Mouse (Mus musculus): ENCODE measurements around the gene Csnk1g2. TPM values are rescaled to one million over a fixed set of nuclear protein-coding genes. Genes with fewer than 3 reads are reported as not detected.
"Not testable (repeated sequence)": the region's sequence is repeated elsewhere in the genome, so short reads cannot be mapped to it uniquely, and the experiment has no call there.

Gene Csnk1g2
- total RNA-seq, 2 experiments from 2014 or later = 121 to 141 TPM

DNA sequence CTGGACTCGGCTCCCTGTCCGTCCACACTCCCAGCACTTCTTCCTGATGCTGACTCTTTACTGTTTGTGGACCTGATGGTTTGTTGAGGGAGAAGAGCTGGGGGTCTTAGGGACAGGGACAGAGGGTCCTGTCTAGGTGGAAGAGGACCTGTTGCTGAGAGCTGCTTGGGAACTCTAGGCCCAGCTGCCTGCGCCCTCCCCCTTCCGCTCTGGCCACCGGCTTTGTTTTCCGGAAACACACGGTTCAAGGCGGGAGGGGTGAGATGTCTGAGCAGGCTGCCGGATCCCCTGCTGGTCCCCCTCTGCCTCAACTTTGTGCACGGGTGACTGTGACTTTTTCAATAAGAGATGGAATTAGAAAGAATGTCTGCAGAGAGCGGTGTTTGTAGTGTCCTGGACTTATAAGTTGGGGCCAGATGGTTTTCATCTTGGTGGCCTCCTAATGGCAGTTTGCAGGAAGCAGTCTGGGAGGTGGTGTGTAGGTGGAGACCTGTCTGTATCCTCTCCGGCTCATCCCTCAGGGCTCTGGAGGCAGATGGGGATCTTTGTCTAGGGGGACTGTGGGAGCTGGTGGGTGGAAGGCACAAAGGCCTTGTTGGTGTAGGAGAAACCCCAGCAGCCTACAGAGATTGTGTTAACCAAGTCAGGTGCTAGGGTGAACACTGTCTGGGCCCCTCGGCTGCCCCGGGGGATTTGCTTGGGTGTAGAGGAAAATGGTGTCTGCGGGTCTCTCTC lies 986 bp downstream of the Csnk1g2 start:
- DNase-seq = peak; percentile 47

DNA sequence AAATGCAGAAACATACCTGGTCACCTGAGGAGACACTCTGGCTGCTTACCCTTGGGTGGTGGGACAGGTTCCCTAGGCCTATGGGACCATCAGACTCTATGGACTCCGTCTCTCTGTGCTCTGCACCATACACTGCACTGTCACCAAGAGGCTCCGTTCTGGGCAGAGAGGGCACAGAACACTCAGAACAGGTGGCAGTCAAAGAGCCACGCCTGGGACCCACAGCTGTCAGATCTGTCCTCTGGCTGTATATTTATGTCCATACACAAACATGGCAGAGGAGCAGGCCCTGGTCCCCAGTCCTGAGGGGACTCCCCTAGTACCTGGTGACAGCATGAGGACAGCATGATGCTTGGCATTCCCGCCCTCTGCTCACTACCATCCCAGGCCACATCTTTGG lies 3.1 kb downstream of the Csnk1g2 start:
- DNase-seq = no peak

DNA sequence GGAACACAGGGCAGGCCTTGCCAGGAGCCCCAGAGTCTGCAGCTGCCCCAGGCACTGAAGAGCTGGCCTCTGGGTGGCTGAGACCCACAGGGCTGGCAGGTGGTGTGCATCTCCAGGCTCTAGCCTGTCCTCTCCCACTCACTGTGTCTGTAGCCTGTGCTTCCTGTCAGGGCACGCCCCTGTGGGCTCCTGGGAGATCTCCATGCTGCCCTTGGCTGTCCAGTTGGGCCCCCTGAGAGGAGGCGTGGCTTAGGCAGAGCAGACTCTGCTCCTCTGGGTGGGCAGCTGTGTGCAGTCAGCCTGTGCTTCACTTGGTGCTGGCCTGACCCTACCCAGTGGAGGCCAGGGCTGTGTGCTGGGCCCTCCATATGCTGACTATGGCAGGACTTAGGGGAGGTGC lies 5.0 kb downstream of the Csnk1g2 start:
- peak; percentile 47 for DNase-seq

DNA sequence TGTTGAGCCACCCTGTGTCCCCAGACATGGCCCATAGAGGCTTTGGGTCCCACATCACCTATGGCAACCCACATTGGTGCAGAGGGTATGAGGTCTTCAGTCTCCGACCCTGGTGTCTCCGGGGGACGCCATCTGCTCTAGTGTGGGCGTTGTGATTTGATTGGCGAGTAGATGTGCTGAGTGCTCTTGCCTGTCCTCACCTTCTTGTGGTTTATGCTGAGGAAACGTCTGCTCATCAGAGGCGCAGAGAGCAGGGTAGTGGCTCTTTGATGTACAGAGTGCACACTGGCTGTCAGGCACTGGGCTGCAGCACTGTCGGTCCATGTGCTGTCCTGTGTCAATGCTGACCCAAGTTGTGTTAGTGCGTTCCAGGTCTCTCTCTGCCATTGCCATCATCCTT lies 6.3 kb downstream of the Csnk1g2 start:
- no peak for DNase-seq

DNA sequence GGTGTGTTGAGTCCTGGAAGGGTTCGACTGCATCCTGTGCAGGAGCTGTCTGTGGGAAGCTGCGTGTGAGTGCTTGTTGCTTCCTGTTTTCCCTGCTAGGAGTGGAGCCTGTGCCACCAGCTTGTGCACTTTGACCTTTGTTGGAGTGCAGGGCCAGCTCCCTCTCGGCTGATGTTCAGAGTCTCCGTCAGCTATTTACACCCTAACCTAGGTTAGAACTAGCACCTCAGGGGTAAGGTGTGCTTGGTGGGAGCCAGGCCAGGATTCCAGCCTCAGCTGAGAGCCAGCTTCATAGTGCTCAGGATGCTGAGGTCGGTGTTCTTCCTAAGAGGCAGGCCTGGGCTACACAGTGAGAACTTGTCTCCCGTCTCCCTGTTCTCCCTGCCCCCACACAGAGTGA lies 12.7 kb downstream of the Csnk1g2 start:
- DNase-seq = no peak

DNA sequence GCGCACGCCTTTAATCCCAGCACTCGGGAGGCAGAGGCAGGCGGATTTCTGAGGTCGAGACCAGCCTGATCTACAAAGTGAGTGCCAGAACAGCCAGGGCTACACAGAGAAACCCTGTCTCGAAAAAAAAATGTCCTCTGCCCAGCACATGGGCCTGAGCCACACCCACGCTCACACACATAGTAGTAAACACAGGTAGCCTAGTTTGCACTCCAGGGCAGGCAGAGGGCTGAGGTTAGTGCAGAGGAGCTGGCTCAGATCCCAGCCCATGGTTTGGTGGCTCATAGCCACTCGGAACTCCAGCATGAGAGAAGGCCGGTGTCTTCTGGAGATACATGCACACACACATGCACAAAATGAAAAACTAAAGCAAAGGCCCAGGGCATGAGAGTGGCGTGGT lies 24.3 kb downstream of the Csnk1g2 start:
- DNase-seq = no peak

DNA sequence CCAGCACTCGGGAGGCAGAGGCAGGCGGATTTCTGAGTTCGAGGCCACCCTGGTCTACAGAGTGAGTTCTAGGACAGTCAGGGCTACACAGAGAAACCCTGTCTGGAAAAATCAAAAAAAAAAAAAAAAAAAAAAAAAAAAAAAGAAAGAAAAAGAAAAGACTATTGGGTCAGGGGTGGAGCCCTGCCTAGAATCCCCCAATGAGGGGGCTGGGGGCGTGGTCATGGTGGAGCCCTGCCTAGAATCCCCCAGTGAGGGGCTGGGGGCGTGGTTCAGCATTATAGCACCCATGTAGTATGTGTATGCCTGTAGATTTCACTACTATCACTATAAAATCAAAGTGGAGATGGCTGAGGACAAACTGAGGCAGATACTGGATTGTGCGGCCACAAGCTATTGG lies 27.3 kb downstream of the Csnk1g2 start:
- DNase-seq = not testable (repeated sequence)

DNA sequence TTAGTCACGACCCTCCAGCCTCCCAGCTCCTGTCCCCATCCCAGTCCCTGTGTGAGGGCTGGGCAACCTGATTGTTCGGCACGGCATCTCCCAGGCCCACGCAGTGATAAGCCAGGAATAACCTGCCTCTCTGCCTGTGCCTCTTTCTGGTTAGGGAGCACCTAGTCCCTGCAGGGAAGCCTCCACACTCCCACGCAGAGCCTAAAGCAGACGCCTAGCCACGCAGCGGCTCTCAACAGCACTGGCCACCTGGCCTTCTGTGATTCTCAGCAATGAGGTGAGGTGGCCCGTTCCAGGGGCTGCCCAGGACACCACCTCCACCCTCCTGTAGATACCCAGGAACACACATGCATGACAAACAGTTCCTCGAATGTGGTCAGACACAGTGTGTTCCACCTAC lies 27.8 kb downstream of the Csnk1g2 start:
- no peak for DNase-seq

DNA sequence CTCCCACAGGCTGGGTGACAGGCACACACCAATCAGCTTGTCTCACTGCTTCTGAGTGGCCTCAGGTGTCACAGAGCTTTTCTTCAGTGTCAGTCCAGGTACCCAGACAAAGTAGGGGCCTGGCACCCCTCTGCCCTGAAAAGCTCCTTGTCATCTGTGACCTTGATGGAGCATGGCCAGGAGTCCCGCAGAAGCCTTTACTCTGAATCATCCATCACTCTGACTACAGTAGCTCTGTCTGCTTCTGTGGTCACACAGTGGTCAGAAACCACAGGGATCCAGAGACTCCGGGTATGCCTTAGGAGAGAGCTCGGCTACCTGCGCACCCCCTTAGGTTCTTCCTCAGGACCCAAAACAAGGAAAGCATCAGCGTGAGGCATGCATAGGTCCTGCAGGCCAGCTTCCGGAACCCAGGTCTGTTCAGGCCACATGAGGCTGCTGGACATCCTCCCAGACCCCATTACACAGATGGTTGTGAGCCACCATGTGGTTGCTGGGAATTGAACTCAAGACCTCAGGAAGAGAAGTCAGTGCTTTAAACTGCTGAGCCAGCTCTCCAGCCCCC lies 30.6 kb downstream of the Csnk1g2 start:
- no peak for DNase-seq

DNA sequence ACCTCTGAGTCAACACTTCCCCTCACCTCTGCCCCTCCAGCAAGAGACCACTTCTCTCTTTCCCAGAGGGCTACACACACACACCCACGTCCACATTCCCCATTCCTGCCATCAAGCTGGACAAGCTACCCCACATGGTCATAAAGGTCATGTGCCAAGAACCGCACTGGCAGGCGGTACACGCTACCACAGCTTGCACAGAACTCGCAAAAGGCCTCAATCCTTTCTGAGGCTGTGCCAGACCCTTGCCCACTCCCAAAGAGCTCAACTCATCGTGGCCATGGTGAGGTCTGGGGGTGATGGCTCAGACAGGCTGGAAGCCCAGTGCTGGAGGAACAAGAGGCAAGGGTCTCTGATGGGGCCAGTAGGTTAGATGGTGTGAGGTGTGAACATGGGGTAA lies 32.2 kb downstream of the Csnk1g2 start:
- no peak for DNase-seq

DNA sequence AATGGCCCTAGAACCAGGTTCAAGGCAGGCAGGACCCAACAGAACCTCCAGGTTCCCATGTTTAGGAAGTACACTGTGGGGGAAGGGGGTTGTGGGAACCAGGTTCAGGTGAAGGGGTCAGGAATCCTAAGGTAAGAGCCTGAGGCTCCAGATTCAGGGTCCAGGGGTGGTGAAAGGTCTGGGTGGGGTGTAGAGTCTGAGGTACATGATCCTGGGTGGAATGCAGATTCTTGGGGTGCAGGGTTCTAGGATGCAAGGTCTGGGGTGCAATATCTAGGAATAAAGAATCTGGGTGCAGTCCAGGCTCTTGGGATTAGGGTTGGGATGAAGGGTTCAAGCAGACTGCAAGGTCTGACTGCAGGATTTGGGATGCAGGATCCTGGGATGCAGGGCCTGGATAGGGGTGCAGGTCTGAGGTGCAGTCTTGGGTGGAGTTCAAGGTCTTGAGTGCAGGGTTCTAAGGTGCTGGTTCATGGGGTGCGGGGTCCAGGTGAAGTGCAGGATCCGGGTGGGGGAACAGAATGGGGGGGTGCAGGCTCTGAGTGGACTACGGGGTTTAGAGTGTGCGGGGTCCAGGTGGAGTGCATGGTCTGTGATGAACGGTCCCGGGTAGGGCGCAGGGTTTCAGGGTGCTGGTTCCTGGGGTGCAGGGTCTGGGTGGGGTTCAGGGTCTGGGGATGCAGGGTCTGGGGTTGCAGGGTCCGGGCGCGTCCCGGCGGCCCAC lies 32.9 kb downstream of the Csnk1g2 start:
- no peak for DNase-seq

DNA sequence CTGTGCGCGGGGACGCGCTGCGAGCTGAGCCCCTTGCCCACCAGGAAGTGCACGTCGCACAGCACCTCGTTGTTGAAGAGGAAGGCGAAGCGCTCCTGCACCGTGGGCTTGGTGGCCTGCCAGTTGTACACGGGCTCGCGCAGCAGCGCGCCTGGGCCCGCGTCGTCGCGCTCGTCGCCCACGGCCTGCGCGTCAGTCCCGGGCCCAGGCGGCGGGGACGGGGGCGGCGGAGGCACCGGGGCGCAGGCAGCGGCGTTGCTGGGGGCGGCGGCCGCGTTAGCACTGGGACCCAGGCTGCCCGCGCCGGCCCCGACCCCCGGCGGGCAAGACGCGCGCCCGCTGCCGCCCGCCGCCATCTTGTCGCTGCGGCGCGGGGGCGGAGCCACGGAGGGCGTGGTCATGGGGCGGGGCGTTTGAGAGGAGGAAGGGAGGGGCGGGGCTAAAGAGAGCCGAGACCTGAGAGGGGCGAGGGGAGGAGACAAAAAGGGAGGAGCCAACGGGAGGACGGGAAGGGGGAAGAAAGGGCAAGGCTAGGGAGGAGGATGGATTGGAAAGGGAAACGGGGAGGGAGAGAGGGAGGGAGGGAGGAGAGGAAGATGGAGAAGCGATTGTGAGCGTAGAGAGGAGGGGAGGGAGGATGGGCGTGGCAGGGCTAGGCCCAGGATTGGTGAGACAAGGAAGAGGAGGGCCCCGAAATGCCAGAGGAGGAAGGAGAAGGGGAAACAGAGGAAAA lies 33.7 kb downstream of the Csnk1g2 start:
- DNase-seq = peak; percentile 99

DNA sequence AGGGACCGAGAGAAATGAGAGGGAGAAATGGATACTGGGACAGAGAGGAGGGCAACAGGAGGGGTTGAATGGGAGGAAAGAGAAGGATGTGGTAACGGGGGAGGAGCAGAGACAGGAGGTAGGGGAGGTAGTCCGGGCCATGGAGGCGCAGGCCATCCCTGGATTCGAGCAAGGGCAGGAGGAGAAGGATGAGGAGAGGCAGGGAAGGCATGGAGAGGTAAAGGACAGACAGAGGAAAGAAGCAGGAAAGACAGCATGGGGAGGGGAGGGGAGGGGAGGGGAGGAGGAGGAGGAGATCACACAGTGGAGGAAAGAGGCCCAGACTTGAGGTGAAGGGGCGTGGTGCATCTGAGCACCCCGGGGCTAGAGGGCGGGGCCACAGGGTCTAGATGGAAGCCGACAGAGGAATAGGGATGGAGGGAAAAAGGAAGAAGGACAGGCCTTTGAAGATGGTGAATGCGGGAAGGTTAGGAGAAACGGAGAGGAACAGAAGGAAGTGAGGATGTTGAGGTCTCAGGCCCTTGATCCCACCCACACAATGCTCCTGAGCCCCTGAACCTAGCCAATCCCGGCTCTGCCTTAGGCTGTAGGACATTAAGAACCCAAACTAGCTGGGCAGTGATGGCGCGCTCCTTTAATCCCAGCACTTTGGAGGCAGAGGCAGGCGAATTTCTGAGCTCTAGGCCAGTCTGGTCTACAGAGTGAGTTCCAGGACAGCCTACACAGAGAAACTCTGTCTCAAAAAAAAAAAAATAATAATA lies 34.4 kb downstream of the Csnk1g2 start, which contains the start of gene Btbd2:
Gene Btbd2 (minus strand): TSS at position 209 of the 761 bp plus-strand sequence.
- DNase-seq = no peak

DNA sequence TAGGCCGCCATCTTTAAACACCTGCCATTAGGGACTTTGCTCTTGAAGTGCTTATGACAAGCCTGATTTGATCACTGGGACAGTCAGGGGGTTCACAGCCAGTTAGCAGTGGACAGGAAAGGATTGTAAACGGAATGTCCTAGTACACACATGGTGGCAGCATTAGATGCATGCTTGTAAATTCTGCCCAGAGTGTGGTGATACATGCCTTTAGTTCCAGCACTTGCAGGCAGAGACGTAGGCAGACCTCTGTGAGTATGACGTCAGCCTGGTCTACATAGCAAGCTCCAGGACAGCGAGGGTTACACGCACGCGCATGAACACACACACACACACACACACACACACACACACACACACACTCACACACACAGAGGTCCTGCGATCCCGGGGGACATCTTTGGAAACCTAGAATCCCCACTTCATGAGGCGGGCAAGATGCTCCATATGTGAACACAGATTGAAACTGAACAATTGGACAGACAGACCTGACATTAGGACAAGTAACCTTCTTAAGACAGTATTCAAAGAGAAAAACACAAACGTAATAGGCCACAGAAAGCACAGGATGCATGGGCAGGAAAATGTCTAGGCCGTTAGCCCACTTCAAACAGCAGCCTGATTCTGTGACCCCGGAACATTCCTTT lies 35.7 kb downstream of the Csnk1g2 start:
- no peak for DNase-seq

DNA sequence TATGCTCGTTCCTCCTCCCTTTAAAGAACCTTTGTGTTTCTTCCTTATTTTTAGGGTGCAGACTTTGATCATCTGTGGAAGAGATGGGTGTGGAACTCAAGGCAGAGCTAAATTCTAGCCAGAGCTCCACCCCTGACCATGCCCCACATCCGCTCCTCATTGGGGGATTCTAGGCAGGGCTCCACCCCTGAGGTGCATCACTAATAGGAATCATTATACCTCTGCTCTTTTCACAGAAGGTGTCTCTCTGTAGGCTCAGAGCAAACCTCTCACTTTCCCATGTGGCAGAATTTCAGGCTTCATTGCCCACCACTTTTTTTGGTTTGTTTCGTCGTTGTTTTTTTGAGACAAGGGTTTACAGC lies 36.2 kb downstream of the Csnk1g2 start:
- no peak for DNase-seq

DNA sequence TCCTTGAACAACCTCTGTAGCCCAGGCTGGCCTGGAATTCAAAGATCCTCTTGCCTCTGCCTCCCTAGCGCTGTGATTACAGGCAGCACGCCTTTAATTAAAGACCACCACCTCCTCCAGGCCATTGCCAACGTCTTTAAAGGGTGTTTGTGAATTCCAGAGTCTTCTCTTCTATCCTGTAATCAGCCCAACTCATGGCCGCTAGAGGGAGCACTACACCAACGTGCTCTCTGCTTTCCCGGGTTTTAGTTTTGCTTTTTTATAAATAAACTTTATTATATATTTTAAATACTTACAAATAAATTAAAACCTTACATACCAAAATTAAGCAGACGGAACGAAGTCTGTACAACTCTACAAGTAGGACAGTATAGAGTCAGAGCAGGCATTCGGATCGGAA lies 36.6 kb downstream of the Csnk1g2 start:
- peak; percentile 83 for DNase-seq

DNA sequence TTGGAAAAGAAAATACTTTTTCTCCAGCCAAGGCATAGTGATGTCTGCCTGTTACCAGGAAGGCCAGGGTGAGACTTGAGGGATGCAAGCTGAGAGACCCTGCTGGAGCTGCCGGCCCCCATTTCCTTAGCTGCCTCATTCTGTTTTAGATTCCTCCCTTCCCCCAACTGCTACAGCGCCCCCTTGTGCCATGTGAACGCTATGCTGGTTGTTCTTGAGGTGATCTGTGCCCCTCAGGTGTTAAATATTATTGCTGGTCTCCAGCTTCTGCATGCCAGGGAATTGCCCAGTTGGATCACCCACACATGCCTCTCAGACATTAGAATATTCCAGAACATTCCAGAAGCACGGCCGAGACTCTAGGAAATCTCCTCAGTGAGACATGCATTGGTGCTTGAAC lies 38.5 kb downstream of the Csnk1g2 start:
- DNase-seq = peak; percentile 57

DNA sequence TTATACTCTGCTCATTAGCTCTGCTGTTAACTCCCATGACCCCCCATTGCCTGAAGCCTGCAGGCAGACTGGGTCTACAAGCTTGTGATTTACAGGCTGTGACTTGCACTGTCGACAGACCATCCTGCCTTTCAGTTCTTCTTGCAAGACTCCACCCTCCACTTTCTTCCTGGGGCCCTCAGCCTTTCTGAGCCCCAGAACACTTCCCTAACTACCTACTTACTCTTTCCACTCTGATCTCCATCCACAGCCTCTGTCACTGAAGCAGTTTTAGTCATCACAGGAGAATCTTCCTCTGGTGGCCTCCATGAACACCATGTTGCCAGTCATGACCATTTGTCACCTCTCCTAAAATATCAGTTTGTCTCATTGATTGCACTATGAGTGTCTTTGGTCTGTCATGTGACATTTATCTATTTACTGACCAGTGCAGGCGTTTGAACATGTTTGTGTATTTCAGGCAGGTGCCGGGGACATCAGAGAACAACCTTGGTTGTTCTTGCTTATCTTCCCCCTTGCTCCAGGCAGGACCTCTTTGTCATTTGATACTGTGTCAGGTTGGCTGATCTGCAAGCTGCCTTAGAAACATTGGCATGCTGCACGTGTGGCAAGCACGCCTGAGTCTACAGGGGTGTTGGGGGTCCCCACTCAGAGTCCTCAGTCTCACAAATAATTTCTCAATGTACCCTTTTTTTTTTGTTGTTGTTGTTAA lies 41.0 kb downstream of the Csnk1g2 start:
- DNase-seq = no peak

DNA sequence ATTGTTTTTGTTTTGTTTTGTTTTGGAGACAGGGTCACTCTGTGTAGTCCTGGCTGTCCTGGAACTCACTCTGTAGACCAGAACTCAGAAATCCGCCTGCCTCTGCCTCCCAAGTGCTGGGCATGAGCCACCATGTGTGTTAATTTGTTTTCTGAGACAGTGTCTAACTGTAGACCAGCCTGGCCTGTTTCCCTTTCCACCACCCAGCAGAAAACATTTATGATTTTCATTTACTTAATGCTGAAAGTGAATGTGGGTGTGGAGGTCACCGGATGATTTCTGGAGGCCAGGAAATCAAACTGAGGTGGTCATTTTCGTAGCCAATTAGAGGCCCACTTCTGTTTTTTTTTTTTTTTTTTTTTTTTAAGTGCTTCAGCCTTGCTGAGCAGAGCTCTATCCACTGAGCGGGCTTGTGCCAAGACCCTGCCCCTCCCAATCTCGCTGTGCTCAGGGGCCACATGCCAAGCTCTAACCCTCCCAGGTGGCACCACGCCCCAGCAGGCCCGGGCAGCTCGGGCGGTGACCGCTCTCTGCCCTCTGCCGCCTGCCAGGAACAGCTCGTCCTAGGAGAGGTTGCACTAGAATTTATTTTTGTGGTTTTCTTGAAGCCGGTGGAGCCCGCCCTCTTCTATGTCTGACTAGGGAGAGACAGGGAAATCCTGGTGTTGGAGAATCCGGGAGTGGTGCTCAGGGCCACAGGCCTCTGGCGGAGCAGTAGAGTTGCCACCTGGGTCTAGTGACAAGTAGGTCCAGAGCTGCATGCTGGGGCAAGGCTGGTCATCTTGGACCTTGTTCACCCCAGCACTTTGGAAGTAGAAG lies 41.8 kb downstream of the Csnk1g2 start:
- peak; percentile 88 for DNase-seq

DNA sequence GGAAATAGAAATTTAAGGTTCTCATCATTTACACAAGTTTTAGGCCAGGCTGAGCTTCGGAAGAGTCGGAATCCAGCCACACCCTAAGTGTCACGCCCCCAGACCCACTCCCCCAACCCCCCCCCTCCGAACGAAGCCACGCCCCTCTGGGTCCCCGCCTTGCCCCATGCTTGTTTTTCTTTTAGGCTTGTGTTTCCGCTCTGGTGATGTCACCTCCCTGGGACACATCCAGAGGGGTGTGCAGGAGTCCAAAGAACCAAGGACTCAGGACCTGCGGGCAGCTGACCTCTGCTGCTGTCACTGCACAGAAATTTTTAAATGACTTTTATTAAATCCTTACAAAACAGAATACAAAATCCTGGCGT lies 42.4 kb downstream of the Csnk1g2 start:
- DNase-seq = peak; percentile 83

Measured in gastrocnemius, postnatal 10 days (tissue).